Mouse (Mus musculus) lung, embryonic 14.5 days (tissue): ENCODE measurements around the gene Ctsll3. TPM values are rescaled to one million over a fixed set of nuclear protein-coding genes. Genes with fewer than 3 reads are reported as not detected.

Experiments
- ATAC-seq: fragments of 200-750 bp; cut with Nextera tagmentation; 2 replicates; pipeline ENCODE4 v1.8.0; 2017; ENCODE audit warnings: mild to moderate bottlenecking, moderate TSS enrichment, moderate library complexity; ENCODE audit not compliant: insufficient read depth
- DNase-seq: peaks from one replicate; pipeline ENCODE4 v3.0.0-alpha.2; 2015
- H3K27ac ChIP-seq: fragments of 300-500 bp; sonication (generic); 2 replicates; pipeline ENCODE4 v1.5.1; 2014; ENCODE audit warnings: low read depth, mild to moderate bottlenecking, moderate library complexity
- H3K27me3 ChIP-seq: fragments of 300-500 bp; sonication (generic); 2 replicates; pipeline ENCODE4 v1.6.1; 2014; ENCODE audit warnings: low read length, control low read depth; ENCODE audit not compliant: insufficient read depth
- H3K36me3 ChIP-seq: fragments of 300-500 bp; sonication (generic); 2 replicates; pipeline ENCODE4 v1.6.1; 2014; ENCODE audit warnings: control low read depth; ENCODE audit not compliant: insufficient read depth
- H3K4me1 ChIP-seq: fragments of 300-500 bp; sonication (generic); 2 replicates; pipeline ENCODE4 v1.6.1; 2014; ENCODE audit warnings: antibody characterized with exemption, control low read depth; ENCODE audit not compliant: insufficient read depth
- H3K4me2 ChIP-seq: fragments of 300-500 bp; sonication (generic); 2 replicates; pipeline ENCODE4 v1.6.1; 2014; ENCODE audit warnings: mild to moderate bottlenecking
- H3K4me3 ChIP-seq: fragments of 300-500 bp; sonication (generic); 2 replicates; pipeline ENCODE4 v1.5.1; 2014; ENCODE audit warnings: low read depth, low read length
- H3K9ac ChIP-seq: fragments of 300-500 bp; sonication (generic); 2 replicates; pipeline ENCODE4 v1.6.1; 2014
- H3K9me3 ChIP-seq: fragments of 300-500 bp; sonication (generic); 2 replicates; pipeline ENCODE4 v1.6.1; 2016; ENCODE audit warnings: low read depth, low read length, control low read depth
- CTCF ChIP-seq: IDR thresholded peaks from 2 replicates; pipeline ENCODE4 v1.5.1; 2016; ENCODE audit warnings: antibody characterized with exemption, low read depth
- WGBS: fragments of 180-500 bp; shearing (Covaris S2); extraction: QIAGEN DNeasy Blood & Tissue Kit; methylation state at CpG from one replicate; pipeline ENCODE4 v1.1.7; 2014; 5-methylcytosine and 5-hydroxymethylcytosine counted together
- polyA plus RNA-seq: library from polyadenylated mRNA; unstranded; fragments of >200 nt; fragmentation: Nextera tagmentation; extraction: Ambion mirVana; gene quantifications from 2 replicates; pipeline ENCODE4 v1.2.1, GENCODE M21; 2014

The Ctsll3 gene
- polyA plus RNA-seq, 1 experiment from 2014 or later = not detected

DNA sequence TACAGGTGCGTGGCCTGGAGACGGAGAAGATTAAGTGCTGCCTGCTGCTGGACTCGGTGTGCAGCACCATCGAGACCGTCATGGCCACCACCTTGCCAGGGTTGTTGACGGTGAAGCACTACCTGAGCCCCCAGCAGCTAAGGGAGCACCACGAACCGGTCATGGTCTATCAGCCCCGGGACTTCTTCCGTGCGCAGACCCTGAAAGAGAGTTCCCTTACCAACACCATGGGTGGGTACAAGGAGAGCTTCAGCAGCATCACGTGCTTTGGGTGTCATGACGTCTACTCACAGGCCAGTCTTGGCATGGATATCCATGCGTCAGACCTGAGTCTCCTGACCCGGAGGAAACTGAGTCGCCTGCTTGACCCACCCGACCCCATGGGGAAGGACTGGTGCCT lies 41.5 kb downstream of the Ctsll3 start:
- Histone ChIP-seq H3K4me2 (no peak overlapping the region), H3K36me3 (peaks cover 15% of the 10 kb centered on the region; the same call in 1 of the 2 replicates), H3K9ac (no peak overlapping the region), H3K4me1 (no peaks in the 10 kb centered on the region), H3K9me3 (no peaks in the 10 kb centered on the region), H3K27ac (no peak overlapping the region), H3K27me3 (no peaks in the 10 kb centered on the region), H3K4me3 (no peak overlapping the region)
- DNase-seq = no peak
- TF ChIP-seq CTCF = no peak
- 93% methylated on average over 17 of the region's 17 CpGs for WGBS
- ATAC-seq = no peak

DNA sequence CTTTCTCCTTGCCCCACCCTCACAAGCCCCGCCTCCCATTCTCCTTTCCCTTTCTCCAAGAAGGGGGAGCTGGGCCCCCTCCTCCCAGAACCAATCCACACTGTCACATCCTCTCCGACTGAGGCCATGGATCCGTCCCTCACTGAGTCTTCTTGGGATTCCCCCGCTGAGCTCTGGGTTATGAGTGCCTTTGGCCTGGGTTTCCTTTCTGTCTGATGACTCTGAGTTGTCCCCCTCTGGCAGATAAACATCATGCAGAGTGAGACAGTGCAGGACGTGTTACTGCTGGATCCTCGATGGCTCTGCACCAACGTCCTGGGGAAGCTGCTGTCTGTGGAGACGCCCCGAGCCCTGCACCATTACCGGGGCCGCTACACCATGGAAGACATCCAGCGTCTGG lies 42.3 kb downstream of the Ctsll3 start:
- ATAC-seq = no peak

DNA sequence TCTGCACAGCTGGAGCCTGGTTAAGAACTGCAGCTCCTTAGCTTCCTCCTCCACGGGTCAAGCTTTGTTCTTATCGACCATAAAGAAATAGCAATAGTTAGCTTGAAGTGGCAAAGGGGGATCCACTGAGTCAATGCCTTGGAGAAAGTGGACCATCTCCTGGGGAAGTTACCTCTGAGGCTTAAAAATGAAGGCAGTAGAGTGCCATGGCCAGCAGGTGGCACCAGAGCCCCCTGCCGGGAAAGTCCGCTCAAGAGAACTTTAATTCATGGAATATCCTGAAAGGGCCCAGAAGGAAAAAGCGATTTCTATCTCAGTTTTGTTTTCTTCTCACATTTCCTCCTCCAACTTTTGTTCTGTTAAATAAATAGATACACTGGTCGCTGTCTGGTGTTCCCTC lies 43.5 kb downstream of the Ctsll3 start:
- H3K27ac ChIP-seq = no peak overlapping the region
- peak; percentile 82 for DNase-seq
- H3K4me3 ChIP-seq = no peak overlapping the region
- ATAC-seq = no peak
- H3K27me3 ChIP-seq = no peaks in the 10 kb centered on the region
- no peaks in the 10 kb centered on the region for H3K9me3 ChIP-seq
- 42% methylated on average over 6 of the region's 6 CpGs for WGBS
- peaks cover 16% of the 10 kb centered on the region; the same call in 1 of the 2 replicates for H3K36me3 ChIP-seq
- H3K9ac ChIP-seq = no peak overlapping the region
- H3K4me1 ChIP-seq = no peaks in the 10 kb centered on the region
- TF ChIP-seq CTCF = peak; percentile 85
- H3K4me2 ChIP-seq = no peak overlapping the region

More for the DNA sequence above, 42.3 kb downstream of the Ctsll3 start:
- Histone ChIP-seq H3K9ac (no peak overlapping the region), H3K4me1 (no peaks in the 10 kb centered on the region), H3K4me3 (no peak overlapping the region), H3K9me3 (no peaks in the 10 kb centered on the region), H3K27me3 (no peaks in the 10 kb centered on the region), H3K36me3 (peaks cover 15% of the 10 kb centered on the region; the same call in 1 of the 2 replicates), H3K4me2 (no peak overlapping the region), H3K27ac (no peak overlapping the region)
- WGBS = 86% methylated on average over 12 of the region's 12 CpGs
- no peak for TF ChIP-seq CTCF
- DNase-seq = no peak

DNA sequence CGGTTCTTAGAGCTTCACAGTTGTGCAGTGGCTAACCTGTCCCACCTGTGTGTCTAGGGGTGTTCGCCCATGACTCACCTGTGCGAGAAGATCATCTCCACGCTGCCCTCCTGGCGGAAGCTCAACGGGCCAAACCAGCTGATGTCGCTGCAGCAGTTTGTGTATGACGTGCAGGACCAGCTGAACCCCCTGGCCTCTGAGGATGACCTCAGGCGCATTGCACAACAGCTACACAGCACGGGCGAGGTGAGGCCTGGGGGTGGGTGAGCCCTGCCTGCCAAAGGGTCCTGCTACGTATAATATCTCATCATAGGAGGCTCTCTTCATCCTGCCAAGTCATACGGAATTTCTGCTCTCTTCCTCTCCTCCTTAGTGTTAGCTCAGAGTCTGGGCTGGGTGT lies 45.4 kb downstream of the Ctsll3 start:
- TF ChIP-seq CTCF = no peak
- ATAC-seq (no peak), DNase-seq (no peak)
- no peaks in the 10 kb centered on the region for H3K4me1 ChIP-seq
- H3K4me2 ChIP-seq = no peak overlapping the region
- WGBS = 78% methylated on average over 13 of the region's 13 CpGs
- no peak overlapping the region for H3K27ac ChIP-seq
- H3K9me3 ChIP-seq = no peaks in the 10 kb centered on the region
- H3K4me3 ChIP-seq = no peak overlapping the region
- no peaks in the 10 kb centered on the region for H3K27me3 ChIP-seq
- H3K9ac ChIP-seq = no peak overlapping the region
- H3K36me3 ChIP-seq = peaks cover 30% of the 10 kb centered on the region; the same call in 1 of the 2 replicates

DNA sequence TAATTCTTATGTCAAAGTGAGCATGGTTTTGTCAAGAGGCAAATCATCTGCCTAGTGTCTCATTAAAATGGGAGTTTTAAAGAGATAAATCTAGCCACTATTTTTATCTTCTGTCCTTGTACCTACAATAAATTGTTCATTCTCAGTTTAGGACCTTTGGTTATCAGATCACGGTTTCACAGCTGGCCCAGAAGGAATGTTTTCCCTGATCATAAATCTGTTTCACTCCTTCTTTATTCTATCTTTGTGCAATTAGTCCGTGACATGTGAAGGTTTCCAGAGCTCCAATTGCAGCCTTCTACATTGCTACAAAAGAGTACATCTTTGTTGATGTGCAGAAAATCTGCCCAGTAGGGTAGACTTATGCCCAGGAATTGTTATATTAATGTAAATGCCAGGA lies 47.4 kb downstream of the Ctsll3 start:
- ATAC-seq (no peak), DNase-seq (no peak)
- Histone ChIP-seq H3K9ac (no peak overlapping the region), H3K4me3 (no peak overlapping the region), H3K4me2 (no peak overlapping the region), H3K27ac (no peak overlapping the region), H3K9me3 (no peaks in the 10 kb centered on the region), H3K27me3 (no peaks in the 10 kb centered on the region), H3K4me1 (no peaks in the 10 kb centered on the region), H3K36me3 (peaks cover 24% of the 10 kb centered on the region; the same call in 1 of the 2 replicates)
- 50% methylated on average over 2 of the region's 2 CpGs for WGBS
- no peak for TF ChIP-seq CTCF

DNA sequence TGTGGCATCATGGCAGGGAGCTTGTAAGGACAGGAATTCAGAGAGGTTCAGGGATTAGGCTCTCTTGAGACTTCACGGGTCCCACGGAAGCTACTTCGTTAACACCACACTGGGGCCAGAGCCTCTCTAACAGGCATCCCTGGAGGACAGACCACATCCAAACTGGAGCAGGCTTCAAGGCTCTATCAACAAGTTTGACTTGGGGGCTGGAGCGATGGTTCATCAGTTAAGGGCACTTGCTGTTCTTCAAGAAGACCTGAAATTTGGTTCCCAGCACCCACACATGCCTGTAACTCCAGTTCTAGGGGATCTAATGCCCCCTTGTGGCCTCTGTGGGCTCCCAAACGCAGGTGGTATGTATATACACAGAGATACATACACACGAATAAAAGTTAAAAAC lies 49.4 kb downstream of the Ctsll3 start:
- Histone ChIP-seq H3K27me3 (no peaks in the 10 kb centered on the region), H3K4me1 (no peaks in the 10 kb centered on the region), H3K36me3 (peaks cover 25% of the 10 kb centered on the region; the same call in 1 of the 2 replicates), H3K4me2 (no peak overlapping the region), H3K9me3 (no peaks in the 10 kb centered on the region), H3K4me3 (no peak overlapping the region), H3K27ac (no peak overlapping the region), H3K9ac (no peak overlapping the region)
- ATAC-seq (no peak), DNase-seq (no peak)
- WGBS = 93% methylated on average over 6 of the region's 6 CpGs
- no peak for TF ChIP-seq CTCF

DNA sequence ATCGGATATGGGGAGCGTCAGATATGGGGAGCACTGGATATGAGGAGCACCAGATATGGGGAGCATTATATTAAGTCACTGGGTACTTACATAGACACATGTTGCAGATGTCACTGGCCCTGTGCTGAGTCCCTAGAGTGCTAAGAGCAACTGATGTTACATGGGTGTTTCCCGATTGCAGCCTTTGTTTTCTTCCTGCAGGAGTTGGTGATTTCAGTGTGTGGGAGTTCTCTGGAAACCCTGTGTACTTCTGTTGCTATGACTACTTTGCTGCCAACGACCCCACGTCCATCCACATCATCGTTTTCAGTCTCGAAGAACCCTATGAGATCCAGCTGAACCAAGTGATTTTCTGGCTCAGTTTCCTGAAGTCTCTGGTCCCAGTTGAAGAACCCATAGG lies 51.7 kb downstream of the Ctsll3 start:
- no peak overlapping the region for H3K4me2 ChIP-seq
- no peaks in the 10 kb centered on the region for H3K9me3 ChIP-seq
- ATAC-seq (no peak), DNase-seq (no peak)
- no peak overlapping the region for H3K27ac ChIP-seq
- TF ChIP-seq CTCF = no peak
- H3K9ac ChIP-seq = no peak overlapping the region
- 87% methylated on average over 7 of the region's 7 CpGs for WGBS
- no peak overlapping the region for H3K4me3 ChIP-seq
- no peaks in the 10 kb centered on the region for H3K4me1 ChIP-seq
- peaks cover 25% of the 10 kb centered on the region; the same call in 1 of the 2 replicates for H3K36me3 ChIP-seq
- no peaks in the 10 kb centered on the region for H3K27me3 ChIP-seq

DNA sequence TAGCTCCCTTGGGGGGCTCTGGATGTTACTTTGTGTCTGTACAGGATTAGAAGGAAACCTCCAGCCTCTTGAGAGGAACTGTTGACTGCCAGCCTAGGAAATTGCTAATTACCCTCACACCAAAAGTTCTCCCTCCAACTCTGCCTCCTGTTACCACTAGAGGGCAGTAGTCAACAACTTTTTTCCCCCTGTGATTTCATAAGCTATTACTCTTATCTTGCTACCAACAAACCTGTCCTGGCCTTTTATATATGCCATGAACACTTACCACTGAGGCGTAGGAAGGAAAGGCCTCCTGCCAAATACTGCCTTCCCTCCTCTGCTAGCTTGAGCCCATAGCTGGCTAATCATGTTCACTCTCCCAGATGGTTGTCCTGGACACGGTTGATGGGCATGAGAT lies 54.1 kb downstream of the Ctsll3 start:
- Histone ChIP-seq H3K9ac (no peak overlapping the region), H3K27me3 (no peaks in the 10 kb centered on the region), H3K27ac (no peak overlapping the region), H3K4me3 (no peak overlapping the region), H3K36me3 (peaks cover 20% of the 10 kb centered on the region; the same call in 1 of the 2 replicates), H3K4me1 (no peaks in the 10 kb centered on the region), H3K9me3 (no peaks in the 10 kb centered on the region), H3K4me2 (no peak overlapping the region)
- peak; percentile 50 for DNase-seq
- ATAC-seq = no peak
- WGBS = 94% methylated on average over 2 of the region's 2 CpGs
- TF ChIP-seq CTCF = peak; percentile 62

Other genes starting within 250 kb of the Ctsll3 start
- gene Dapk1, start 200.9 kb downstream of the Ctsll3 start, polyA plus RNA-seq = 14.1 and 15.5 TPM in 2 replicates
- gene BC051665, start 16.5 kb downstream of the Ctsll3 start, polyA plus RNA-seq = not detected in 2 replicates
- gene 4930486L24Rik, start 61.6 kb upstream of the Ctsll3 start, polyA plus RNA-seq = not detected in 2 replicates
- gene Gm49392, start 94.0 kb upstream of the Ctsll3 start, polyA plus RNA-seq = 0.34 and 0.95 TPM in 2 replicates
- gene Ctla2b, start 94.6 kb upstream of the Ctsll3 start, polyA plus RNA-seq = 8.3 and 10.1 TPM in 2 replicates
- not detected in 2 replicates for gene Tpbpb, start 102.0 kb upstream of the Ctsll3 start, polyA plus RNA-seq
- gene Gm49393, start 132.7 kb upstream of the Ctsll3 start, polyA plus RNA-seq = not detected in 2 replicates
- gene Gm49391, start 133.7 kb upstream of the Ctsll3 start, polyA plus RNA-seq = 3.3 and 5.0 TPM in 2 replicates
- 79.7 and 92.1 TPM in 2 replicates for gene Ctla2a, start 133.8 kb upstream of the Ctsll3 start, polyA plus RNA-seq
- not detected in 2 replicates for gene Tpbpa, start 139.1 kb upstream of the Ctsll3 start, polyA plus RNA-seq
- gene Ctsj, start 203.1 kb upstream of the Ctsll3 start, polyA plus RNA-seq = not detected in 2 replicates
- not detected in 2 replicates for gene Ctsq, start 237.8 kb upstream of the Ctsll3 start, polyA plus RNA-seq